Mouse (Mus musculus) liver, embryonic 15.5 days (tissue): Measurements from ENCODE around the gene Olfr654. TPM values are rescaled to one million over a fixed set of nuclear protein-coding genes. Genes with fewer than 3 reads are reported as not detected.

ENCODE experiments used
- ATAC-seq: fragments of 200-750 bp; cut with Nextera tagmentation; 2 replicates; pipeline ENCODE4 v1.8.0; 2017; ENCODE audit warnings: moderate number of reproducible peaks, mild to moderate bottlenecking, moderate library complexity; ENCODE audit not compliant: insufficient read depth
- H3K27ac ChIP-seq: fragments of 300-500 bp; sonication (generic); replicated peaks from 2 replicates; pipeline ENCODE4 v1.5.1; 2015; ENCODE audit warnings: mild to moderate bottlenecking, inconsistent platforms
- H3K27me3 ChIP-seq: fragments of 300-500 bp; sonication (generic); 2 replicates; pipeline ENCODE4 v1.6.1; 2015; ENCODE audit warnings: mild to moderate bottlenecking, inconsistent platforms
- H3K36me3 ChIP-seq: fragments of 300-500 bp; sonication (generic); replicated peaks from 2 replicates; pipeline ENCODE4 v1.6.1; 2015; ENCODE audit warnings: moderate library complexity, mild to moderate bottlenecking, inconsistent platforms
- H3K4me1 ChIP-seq: fragments of 300-500 bp; sonication (generic); replicated peaks from 2 replicates; pipeline ENCODE4 v1.6.1; 2015; ENCODE audit warnings: inconsistent platforms
- H3K4me2 ChIP-seq: fragments of 300-500 bp; sonication (generic); 2 replicates; pipeline ENCODE4 v1.6.1; 2015; ENCODE audit warnings: moderate library complexity, mild to moderate bottlenecking, inconsistent platforms
- H3K4me3 ChIP-seq: fragments of 300-500 bp; sonication (generic); replicated peaks from 2 replicates; pipeline ENCODE4 v1.5.1; 2015; ENCODE audit warnings: mild to moderate bottlenecking, inconsistent platforms
- H3K9ac ChIP-seq: fragments of 300-500 bp; sonication (generic); 2 replicates; pipeline ENCODE4 v1.6.1; 2015; ENCODE audit warnings: moderate library complexity, mild to moderate bottlenecking, inconsistent platforms
- H3K9me3 ChIP-seq: fragments of 300-500 bp; sonication (generic); replicated peaks from 2 replicates; pipeline ENCODE4 v1.6.1; 2016; ENCODE audit warnings: inconsistent platforms
- polyA plus RNA-seq: library from polyadenylated mRNA; unstranded; fragments of >200 nt; fragmentation: Nextera tagmentation; extraction: Ambion mirVana; gene quantifications from 2 replicates; pipeline ENCODE4 v1.2.1, GENCODE M21; 2015

Olfr654 gene
- polyA plus RNA-seq, 1 experiment from 2014 or later, result not detected

DNA sequence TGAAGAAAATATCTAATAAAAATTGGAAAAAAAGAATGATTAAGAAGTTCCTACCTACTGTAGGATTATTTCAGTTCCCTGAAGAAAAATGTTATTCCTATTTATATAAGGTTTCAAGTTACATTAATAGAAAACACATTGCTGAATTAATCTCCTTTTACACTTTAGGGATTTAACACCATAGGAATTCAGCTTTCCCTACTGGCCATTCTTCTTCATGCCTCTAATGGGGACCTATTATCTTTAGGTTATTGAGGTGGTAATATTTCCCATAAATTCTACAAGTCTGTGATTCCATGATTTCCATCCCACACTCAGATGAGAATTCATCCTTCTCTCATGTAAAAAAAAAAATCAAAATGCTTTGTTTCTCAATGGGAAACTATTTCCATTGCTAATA, 37.7 kb downstream of the Olfr654 start, which contains the start of gene Olfr657:
Olfr657 (plus strand) TSS at position 301 of the 400 bp plus-strand sequence.
- Histone ChIP-seq H3K4me3 (no peak within 1 kb of the TSS), H3K9me3 (no peaks in the 10 kb centered on the region), H3K4me2 (no peak within 1 kb of the TSS), H3K27ac (no peak within 1 kb of the TSS), H3K9ac (no peak within 1 kb of the TSS), H3K4me1 (no peaks in the 10 kb centered on the region), H3K36me3 (no peaks in the 10 kb centered on the region), H3K27me3 (no peaks in the 10 kb centered on the region)
- ATAC-seq, result no peak

Other genes with a start within 250 kb of the Olfr654 start
- gene Trim12c, start 233.7 kb upstream of the Olfr654 start, polyA plus RNA-seq, result 1.1 and 1.2 TPM in 2 replicates
- 0.28 and 0.36 TPM in 2 replicates for gene Trim30b, start 217.1 kb upstream of the Olfr654 start, polyA plus RNA-seq
- 0.30 and 0.53 TPM in 2 replicates for gene Trim30c, start 186.2 kb upstream of the Olfr654 start, polyA plus RNA-seq
- 2.4 and 2.8 TPM in 2 replicates for gene Trim30a, start 121.8 kb upstream of the Olfr654 start, polyA plus RNA-seq
- 0.86 and 1.0 TPM in 2 replicates for gene Trim30d, start 79.2 kb upstream of the Olfr654 start, polyA plus RNA-seq
- not detected in 2 replicates for gene Olfr651, start 36.9 kb upstream of the Olfr654 start, polyA plus RNA-seq
- not detected in 2 replicates for gene Olfr652, start 26.1 kb upstream of the Olfr654 start, polyA plus RNA-seq
- not detected in 2 replicates for gene Olfr653, start 9.7 kb upstream of the Olfr654 start, polyA plus RNA-seq
- gene Olfr655, start 14.8 kb downstream of the Olfr654 start, polyA plus RNA-seq, result not detected in 2 replicates
- not detected in 2 replicates for gene Olfr656, start 26.9 kb downstream of the Olfr654 start, polyA plus RNA-seq
- gene Olfr657, start 37.8 kb downstream of the Olfr654 start, polyA plus RNA-seq, result not detected in 2 replicates
- not detected in 2 replicates for gene Olfr658, start 60.3 kb downstream of the Olfr654 start, polyA plus RNA-seq
- not detected in 2 replicates for gene Olfr659, start 79.7 kb downstream of the Olfr654 start, polyA plus RNA-seq
- not detected in 2 replicates for gene Olfr661, start 99.5 kb downstream of the Olfr654 start, polyA plus RNA-seq
- not detected in 2 replicates for gene Usp17le, start 190.4 kb downstream of the Olfr654 start, polyA plus RNA-seq